Mouse (Mus musculus) heart, embryonic 16.5 days (tissue): ENCODE data around the gene Phf24. TPM values are rescaled to one million over a fixed set of nuclear protein-coding genes. Genes with fewer than 3 reads are reported as not detected.

Source experiments
- ATAC-seq: fragments of 200-750 bp; cut with Nextera tagmentation; replicated peaks from 2 replicates; pipeline ENCODE4 v1.8.0; 2017; ENCODE audit warnings: moderate number of reproducible peaks; ENCODE audit not compliant: insufficient read depth, low FRiP score; ENCODE audit errors: extremely low read depth
- H3K27ac ChIP-seq: fragments of 300-500 bp; sonication (generic); 2 replicates; pipeline ENCODE4 v1.5.1; 2014; ENCODE audit warnings: mild to moderate bottlenecking, low read length, control low read depth, moderate library complexity
- H3K27me3 ChIP-seq: fragments of 300-500 bp; sonication (generic); 2 replicates; pipeline ENCODE4 v1.6.1; 2014; ENCODE audit warnings: low read length, mixed read lengths; ENCODE audit not compliant: control insufficient read depth, insufficient read depth
- H3K36me3 ChIP-seq: fragments of 300-500 bp; sonication (generic); 2 replicates; pipeline ENCODE4 v1.6.1; 2014; ENCODE audit not compliant: control insufficient read depth, insufficient read depth
- H3K4me1 ChIP-seq: fragments of 300-500 bp; sonication (generic); 2 replicates; pipeline ENCODE4 v1.6.1; 2014; ENCODE audit warnings: low read length, mixed read lengths; ENCODE audit not compliant: control insufficient read depth, insufficient read depth
- H3K4me2 ChIP-seq: fragments of 300-500 bp; sonication (generic); 2 replicates; pipeline ENCODE4 v1.6.1; 2014; ENCODE audit warnings: low read depth, mild to moderate bottlenecking, control low read depth, low read length
- H3K4me3 ChIP-seq: fragments of 300-500 bp; sonication (generic); 2 replicates; pipeline ENCODE4 v1.5.1; 2014; ENCODE audit warnings: mild to moderate bottlenecking, control low read depth, low read length
- H3K9ac ChIP-seq: fragments of 300-500 bp; sonication (generic); 2 replicates; pipeline ENCODE4 v1.6.1; 2014; ENCODE audit warnings: low read length, control low read depth
- H3K9me3 ChIP-seq: fragments of 300-500 bp; sonication (generic); replicated peaks from 2 replicates; pipeline ENCODE4 v1.6.1; 2016; ENCODE audit warnings: low read length; ENCODE audit not compliant: control insufficient read depth
- WGBS: fragments of 180-500 bp; shearing (Covaris S2); extraction: QIAGEN DNeasy Blood & Tissue Kit; methylation state at CpG from one replicate; pipeline ENCODE4 v1.1.7; 2014; 5-methylcytosine and 5-hydroxymethylcytosine counted together
- polyA plus RNA-seq: library from polyadenylated mRNA; unstranded; fragments of >200 nt; fragmentation: Nextera tagmentation; extraction: Ambion mirVana; gene quantifications from 2 replicates; pipeline ENCODE4 v1.2.1, GENCODE M21; 2015

Phf24 gene
- polyA plus RNA-seq, 1 experiment from 2014 or later = 4.8 TPM

DNA sequence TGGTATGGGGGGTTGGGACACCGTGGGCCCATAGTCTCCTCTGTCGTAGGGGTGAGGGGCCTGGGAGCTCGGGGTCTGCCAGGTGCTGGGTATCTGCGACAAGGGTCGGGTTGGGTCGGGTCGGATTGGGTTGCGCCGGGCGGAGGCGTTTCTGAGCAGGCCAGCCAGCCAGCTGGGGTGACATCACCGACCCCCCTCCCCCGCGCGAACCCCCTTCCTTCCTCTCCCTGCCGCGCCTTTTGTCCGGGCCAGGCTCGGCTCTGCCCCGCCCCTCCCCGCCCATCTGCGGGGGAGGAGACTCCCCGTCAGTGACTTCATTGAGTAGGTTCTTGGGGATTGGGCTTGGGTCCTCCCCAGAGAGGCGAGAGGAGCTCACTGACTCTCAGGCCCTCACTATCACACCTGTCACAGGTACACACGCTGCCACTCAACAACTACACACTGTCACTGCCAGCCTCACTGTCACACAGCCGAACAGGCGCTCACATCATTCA lies 33.7 kb downstream of the Phf24 start:
- H3K4me1 ChIP-seq = peaks cover 44% of the 10 kb centered on the region
- H3K9ac ChIP-seq = peak overlapping the region; percentile 99
- 2% methylated on average over 15 of the region's 27 CpGs for WGBS
- H3K27ac ChIP-seq = peak overlapping the region; percentile 98
- peak; percentile 59 for ATAC-seq
- peak overlapping the region; percentile 73 for H3K4me2 ChIP-seq
- H3K4me3 ChIP-seq = peak overlapping the region; percentile 79
- peaks cover 5% of the 10 kb centered on the region for H3K27me3 ChIP-seq
- H3K9me3 ChIP-seq = no peaks in the 10 kb centered on the region
- H3K36me3 ChIP-seq = no peaks in the 10 kb centered on the region

DNA sequence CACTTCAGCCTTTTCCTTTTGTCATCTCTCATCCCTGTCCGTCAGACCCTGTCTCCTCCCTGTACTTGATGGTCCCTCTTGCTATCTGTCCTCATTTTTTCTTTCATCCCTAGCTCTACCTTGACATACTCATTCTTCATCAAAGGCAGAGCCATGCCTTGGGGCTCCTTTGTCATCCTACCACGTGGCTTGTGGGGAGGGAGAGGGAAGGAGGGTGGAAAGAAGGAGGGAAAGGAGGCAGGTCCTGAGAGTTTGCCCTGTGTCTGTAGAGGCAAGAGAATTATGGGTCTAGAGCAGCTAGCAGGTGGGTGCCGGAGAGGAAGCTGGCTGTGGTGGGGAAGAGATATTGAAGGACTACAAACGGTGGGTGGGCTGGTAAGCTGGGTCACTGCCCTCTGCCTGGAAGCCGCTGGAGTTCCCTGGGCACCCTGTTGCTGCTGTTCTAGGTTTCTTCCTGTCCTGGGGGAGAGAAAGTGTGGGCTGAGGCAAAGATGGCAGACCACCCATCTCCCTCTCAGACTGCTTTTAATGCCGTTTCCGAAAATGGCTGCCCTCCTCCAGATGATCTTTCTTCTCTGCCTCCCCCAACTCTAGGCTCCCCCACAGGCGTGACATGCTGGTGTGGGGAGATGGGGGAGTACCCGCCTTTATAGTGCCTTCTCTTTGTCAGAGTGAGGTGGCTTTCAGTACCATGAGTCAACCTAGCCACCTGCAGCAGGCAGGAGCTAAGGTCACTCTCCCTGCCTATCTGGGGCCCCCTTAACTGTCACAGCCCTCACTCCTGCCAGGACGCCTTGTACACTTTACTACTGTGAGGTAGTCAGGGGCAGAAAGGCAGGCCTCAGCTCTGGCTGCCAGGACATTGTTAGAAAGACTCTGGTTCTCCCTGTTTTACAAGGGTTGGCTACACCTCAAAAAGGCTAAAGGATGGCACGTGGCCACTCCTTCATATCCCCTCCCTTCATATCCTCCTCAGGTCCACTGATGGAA lies 35.0 kb downstream of the Phf24 start:
- H3K4me2 ChIP-seq = peak overlapping the region; percentile 73
- H3K9me3 ChIP-seq = no peaks in the 10 kb centered on the region
- peak overlapping the region; percentile 79 for H3K4me3 ChIP-seq
- peak overlapping the region; percentile 98 for H3K27ac ChIP-seq
- WGBS = 60% methylated on average over 11 of the region's 11 CpGs
- peak overlapping the region; percentile 99 for H3K9ac ChIP-seq
- peaks cover under 1% of the 10 kb centered on the region for H3K36me3 ChIP-seq
- peaks cover 44% of the 10 kb centered on the region for H3K4me1 ChIP-seq
- no peak for ATAC-seq
- H3K27me3 ChIP-seq = peaks cover 4% of the 10 kb centered on the region

DNA sequence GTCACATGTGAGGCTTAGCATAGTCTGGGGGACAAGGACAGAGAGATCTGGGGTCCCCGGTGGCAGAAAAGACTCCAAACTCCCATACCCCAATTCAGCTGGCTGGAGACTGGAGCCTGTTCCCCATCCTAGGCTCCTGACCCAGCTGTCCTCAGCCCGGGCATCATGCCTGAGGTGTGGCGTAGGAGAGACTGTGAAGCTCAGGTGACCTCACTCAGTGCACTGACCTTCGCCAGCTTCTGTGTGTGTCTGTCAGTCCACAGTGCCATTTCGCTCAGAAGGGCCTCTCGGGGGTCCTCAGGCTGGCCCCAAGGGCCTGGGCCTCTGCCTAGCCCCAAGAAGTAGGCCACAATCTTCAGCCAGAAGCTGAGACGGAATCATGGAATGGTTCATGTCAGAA lies 36.1 kb downstream of the Phf24 start:
- Histone ChIP-seq H3K27ac (peak overlapping the region; percentile 98), H3K9ac (peak overlapping the region; percentile 99), H3K9me3 (no peaks in the 10 kb centered on the region), H3K4me1 (peaks cover 44% of the 10 kb centered on the region), H3K4me2 (peak overlapping the region; percentile 73), H3K4me3 (no peak overlapping the region), H3K27me3 (no peaks in the 10 kb centered on the region; the same call in 1 of the 2 replicates), H3K36me3 (peaks cover 9% of the 10 kb centered on the region)
- no peak for ATAC-seq
- WGBS = 77% methylated on average over 7 of the region's 7 CpGs

DNA sequence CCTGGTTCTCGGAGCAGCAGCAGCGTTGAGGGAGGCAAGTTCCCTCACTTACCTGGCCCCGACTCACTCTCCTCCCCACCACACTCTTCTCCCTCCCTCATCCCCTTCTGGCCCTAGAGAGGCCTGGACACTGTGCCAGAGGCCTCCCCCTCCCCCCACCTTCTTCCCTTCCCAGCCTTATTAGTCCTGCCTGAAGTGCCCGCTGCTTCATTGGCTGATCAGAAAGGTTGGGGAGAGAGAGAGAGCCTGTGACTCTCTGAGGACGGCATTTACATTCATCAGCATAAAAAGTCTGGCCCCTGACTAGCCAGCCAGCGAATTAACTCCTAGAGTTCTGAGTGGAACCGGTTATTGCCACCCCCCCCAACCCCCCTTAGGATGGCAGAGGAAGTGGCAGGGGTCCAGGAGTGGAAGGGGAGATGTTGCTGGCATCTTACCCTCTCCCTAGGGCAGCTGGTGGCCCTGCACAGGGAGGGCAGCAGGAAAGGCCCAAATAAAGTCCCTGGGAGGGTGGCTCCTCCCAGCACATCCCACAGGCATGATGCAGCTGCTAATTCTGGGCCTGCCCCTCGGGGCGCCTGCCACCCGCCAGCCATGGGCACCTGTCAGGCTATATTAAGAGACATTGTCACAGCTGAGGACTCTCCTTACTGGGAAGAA lies 37.1 kb downstream of the Phf24 start:
- Histone ChIP-seq H3K4me1 (peaks cover 50% of the 10 kb centered on the region), H3K27ac (peak overlapping the region; percentile 98), H3K9ac (peak overlapping the region; percentile 99), H3K9me3 (no peaks in the 10 kb centered on the region), H3K27me3 (no peaks in the 10 kb centered on the region), H3K36me3 (peaks cover 9% of the 10 kb centered on the region), H3K4me3 (peak overlapping the region; percentile 27; the same call in 1 of the 2 replicates), H3K4me2 (peak overlapping the region; percentile 73)
- 23% methylated on average over 10 of the region's 10 CpGs for WGBS
- ATAC-seq = peak; percentile 71

DNA sequence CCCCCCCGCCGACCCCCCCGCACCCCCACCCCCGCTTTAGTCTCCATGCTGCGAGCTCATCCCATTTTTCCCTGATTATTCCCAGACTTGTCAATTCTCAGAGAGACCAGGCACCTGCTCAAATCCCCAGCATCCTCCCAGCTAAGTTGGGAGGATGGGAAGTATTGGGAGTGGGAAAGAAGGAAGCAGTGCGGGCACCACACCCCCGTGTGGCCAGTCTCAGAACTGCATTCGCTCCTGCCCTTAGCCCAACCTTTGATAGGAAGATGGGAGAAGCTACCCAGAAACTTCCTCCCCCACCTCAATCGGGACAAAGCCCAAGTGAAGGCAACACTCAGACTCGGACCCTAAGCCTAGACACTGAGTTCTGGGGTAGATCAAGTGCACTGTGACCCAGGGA lies 37.8 kb downstream of the Phf24 start:
- peak overlapping the region; percentile 67 for H3K9ac ChIP-seq
- H3K27me3 ChIP-seq = no peaks in the 10 kb centered on the region
- H3K36me3 ChIP-seq = peaks cover 9% of the 10 kb centered on the region
- WGBS = 12% methylated on average over 10 of the region's 10 CpGs
- peaks cover 50% of the 10 kb centered on the region for H3K4me1 ChIP-seq
- peak overlapping the region; percentile 98 for H3K27ac ChIP-seq
- peak overlapping the region; percentile 33; the same call in 1 of the 2 replicates for H3K4me2 ChIP-seq
- no peak for ATAC-seq
- H3K4me3 ChIP-seq = no peak overlapping the region; the same call in 1 of the 2 replicates
- no peaks in the 10 kb centered on the region for H3K9me3 ChIP-seq

DNA sequence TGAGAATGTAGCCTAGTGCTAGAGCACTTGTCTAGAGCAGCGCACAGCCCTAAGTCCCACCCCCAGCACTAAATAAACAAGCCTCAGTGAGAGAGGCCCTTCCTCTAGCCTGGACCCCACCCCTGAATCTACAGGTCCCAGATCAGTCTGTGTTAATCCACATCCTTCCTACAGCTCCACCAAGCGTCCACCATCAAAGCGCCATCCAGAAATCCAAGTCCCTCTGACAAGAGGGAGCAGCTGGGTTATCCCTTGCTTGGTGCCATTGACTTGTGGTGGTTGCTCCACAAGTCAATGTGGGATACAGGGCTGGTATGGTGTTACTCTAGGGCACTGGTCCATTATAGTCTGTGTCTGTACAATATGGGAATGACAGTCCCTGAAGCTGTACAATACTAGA lies 38.7 kb downstream of the Phf24 start:
- peaks cover 9% of the 10 kb centered on the region for H3K36me3 ChIP-seq
- H3K27me3 ChIP-seq = no peaks in the 10 kb centered on the region
- 89% methylated on average over 3 of the region's 3 CpGs for WGBS
- ATAC-seq = no peak
- H3K4me3 ChIP-seq = no peak overlapping the region
- H3K9ac ChIP-seq = no peak overlapping the region
- H3K4me1 ChIP-seq = peaks cover 58% of the 10 kb centered on the region
- no peaks in the 10 kb centered on the region for H3K9me3 ChIP-seq
- H3K4me2 ChIP-seq = no peak overlapping the region
- peak overlapping the region; percentile 16; the same call in 1 of the 2 replicates for H3K27ac ChIP-seq

DNA sequence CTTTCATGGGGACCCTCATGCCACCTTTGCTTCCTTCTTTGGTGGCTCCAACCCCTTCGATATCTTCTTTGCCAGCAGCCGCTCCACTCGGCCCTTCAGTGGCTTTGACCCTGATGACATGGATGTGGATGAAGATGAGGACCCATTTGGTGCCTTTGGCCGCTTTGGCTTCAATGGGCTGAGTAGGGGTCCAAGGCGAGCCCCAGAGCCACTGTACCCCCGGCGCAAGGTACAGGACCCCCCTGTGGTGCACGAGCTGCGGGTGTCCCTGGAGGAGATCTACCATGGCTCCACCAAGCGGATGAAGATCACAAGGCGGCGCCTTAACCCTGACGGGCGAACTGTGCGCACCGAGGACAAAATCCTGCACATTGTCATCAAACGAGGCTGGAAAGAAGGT lies 40.1 kb downstream of the Phf24 start:
- Histone ChIP-seq H3K36me3 (peaks cover 9% of the 10 kb centered on the region), H3K4me1 (peaks cover 48% of the 10 kb centered on the region), H3K27me3 (no peaks in the 10 kb centered on the region), H3K4me3 (no peak overlapping the region), H3K9me3 (no peaks in the 10 kb centered on the region), H3K9ac (no peak overlapping the region), H3K27ac (no peak overlapping the region), H3K4me2 (no peak overlapping the region)
- WGBS = 94% methylated on average over 17 of the region's 17 CpGs
- ATAC-seq = no peak

DNA sequence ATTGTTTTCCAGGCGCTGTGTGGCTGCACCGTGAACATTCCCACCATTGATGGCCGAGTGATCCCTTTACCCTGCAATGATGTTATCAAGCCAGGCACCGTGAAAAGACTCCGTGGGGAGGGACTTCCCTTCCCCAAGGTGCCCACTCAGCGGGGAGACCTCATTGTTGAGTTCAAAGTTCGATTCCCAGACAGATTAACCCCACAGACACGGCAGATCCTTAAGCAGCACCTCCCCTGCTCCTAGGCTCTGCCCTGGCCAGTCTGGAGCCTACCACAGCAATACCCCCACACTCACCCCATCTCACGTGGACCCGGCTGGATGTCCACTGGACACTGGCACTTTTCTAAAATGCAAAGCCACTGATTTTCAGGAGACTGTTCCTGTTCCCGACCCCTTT lies 40.8 kb downstream of the Phf24 start:
- Histone ChIP-seq H3K27ac (peak overlapping the region; percentile 94; the same call in 1 of the 2 replicates), H3K9ac (peak overlapping the region; percentile 5), H3K36me3 (peaks cover 9% of the 10 kb centered on the region), H3K27me3 (no peaks in the 10 kb centered on the region), H3K4me2 (no peak overlapping the region), H3K4me1 (peaks cover 40% of the 10 kb centered on the region), H3K9me3 (no peaks in the 10 kb centered on the region), H3K4me3 (no peak overlapping the region)
- no peak for ATAC-seq
- WGBS = 78% methylated on average over 11 of the region's 11 CpGs
